Mouse (Mus musculus) embryonic facial prominence, embryonic 15.5 days (tissue): ENCODE results near the gene Hat1. TPM values are rescaled to one million over a fixed set of nuclear protein-coding genes. Genes with fewer than 3 reads are reported as not detected.

ENCODE experiments used
- polyA plus RNA-seq: library from polyadenylated mRNA; unstranded; fragments of >200 nt; fragmentation: Nextera tagmentation; extraction: Ambion mirVana; gene quantifications from 2 replicates; pipeline ENCODE4 v1.2.1, GENCODE M21; 2015

Hat1 gene
- polyA plus RNA-seq, 1 experiment from 2014 or later = 101 TPM

Other genes starting within 250 kb of the Hat1 start
- 84.5 and 87.6 TPM in 2 replicates for gene Dync1i2, start 177.3 kb upstream of the Hat1 start, polyA plus RNA-seq
- 36.5 and 39.6 TPM in 2 replicates for gene Slc25a12, start 21.2 kb upstream of the Hat1 start, polyA plus RNA-seq
- gene Metap1d, start 64.3 kb downstream of the Hat1 start, polyA plus RNA-seq = 42.5 and 44.8 TPM in 2 replicates
- 9.7 and 12.5 TPM in 2 replicates for gene Dlx1, start 139.2 kb downstream of the Hat1 start, polyA plus RNA-seq
- gene Dlx2, start 157.8 kb downstream of the Hat1 start, polyA plus RNA-seq = 6.2 and 8.5 TPM in 2 replicates